Mouse (Mus musculus): ENCODE results near the gene Dupd1. TPM values are rescaled to one million over a fixed set of nuclear protein-coding genes. Genes with fewer than 3 reads are reported as not detected.
"Not testable (repeated sequence)": the region's sequence is repeated elsewhere in the genome, so short reads cannot be mapped to it uniquely, and the experiment has no call there.

Dupd1 gene
- total RNA-seq, 2 experiments from 2014 or later: 0.22 to 0.26 TPM

DNA sequence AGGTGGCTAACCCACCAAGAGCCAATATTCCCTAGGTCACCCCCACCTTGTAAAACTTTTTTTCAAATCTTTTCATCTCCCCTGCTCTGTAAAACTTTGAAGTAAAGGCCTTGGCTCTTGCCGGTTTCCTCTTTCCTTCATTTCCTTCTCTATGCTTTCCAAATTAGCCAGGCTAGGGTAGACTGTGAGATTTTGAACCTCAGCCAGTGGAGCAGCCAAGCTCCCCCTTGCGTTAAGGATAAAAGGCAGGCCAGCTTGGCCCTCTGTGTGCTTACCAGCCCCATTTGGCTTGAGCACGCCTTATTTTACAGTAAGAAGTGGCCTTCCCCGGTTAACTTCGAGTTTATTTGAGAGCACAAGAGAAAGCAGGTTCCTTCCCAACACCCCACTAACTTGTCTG lies 39.9 kb downstream of the Dupd1 start:
- no peak for DNase-seq

DNA sequence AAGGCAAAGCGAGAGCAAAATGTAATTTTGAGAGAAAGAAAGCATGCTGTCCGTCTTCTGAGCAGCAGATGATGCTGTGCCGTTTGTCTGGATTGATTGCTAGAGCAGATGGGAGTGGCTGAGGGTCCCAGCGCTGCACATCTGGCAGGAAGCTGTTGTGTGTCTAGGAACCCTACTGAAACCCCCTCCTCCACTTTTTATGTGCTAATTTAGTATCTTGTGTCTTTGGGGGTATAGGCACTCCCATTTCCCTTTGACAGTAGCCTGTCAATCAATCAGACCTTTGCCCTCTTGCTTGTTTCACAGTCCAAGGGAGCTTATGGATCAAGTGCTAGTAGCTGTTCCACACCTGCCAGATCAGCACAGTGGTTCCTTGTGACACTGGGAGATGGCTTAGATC lies 41.3 kb downstream of the Dupd1 start:
- no peak for DNase-seq

DNA sequence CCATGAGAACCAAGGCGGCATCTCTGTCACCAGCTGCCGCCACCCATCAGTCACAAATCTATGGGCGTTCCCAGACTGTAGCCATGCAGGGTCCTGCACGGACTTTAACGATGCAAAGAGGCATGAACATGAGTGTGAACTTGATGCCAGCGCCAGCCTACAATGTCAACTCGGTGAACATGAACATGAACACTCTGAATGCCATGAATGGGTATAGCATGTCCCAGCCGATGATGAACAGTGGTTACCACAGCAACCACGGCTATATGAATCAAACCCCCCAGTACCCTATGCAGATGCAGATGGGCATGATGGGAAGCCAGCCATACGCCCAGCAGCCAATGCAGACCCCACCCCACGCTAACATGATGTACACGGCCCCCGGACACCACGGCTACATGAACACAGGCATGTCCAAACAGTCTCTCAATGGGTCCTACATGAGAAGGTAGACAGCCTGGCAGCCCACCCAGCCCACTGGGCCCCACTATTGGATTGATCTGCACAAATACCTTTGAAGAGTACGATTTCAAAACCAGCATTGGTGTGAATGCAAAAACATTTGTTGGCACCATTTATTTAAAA lies 43.9 kb downstream of the Dupd1 start:
- not testable (repeated sequence) for DNase-seq

DNA sequence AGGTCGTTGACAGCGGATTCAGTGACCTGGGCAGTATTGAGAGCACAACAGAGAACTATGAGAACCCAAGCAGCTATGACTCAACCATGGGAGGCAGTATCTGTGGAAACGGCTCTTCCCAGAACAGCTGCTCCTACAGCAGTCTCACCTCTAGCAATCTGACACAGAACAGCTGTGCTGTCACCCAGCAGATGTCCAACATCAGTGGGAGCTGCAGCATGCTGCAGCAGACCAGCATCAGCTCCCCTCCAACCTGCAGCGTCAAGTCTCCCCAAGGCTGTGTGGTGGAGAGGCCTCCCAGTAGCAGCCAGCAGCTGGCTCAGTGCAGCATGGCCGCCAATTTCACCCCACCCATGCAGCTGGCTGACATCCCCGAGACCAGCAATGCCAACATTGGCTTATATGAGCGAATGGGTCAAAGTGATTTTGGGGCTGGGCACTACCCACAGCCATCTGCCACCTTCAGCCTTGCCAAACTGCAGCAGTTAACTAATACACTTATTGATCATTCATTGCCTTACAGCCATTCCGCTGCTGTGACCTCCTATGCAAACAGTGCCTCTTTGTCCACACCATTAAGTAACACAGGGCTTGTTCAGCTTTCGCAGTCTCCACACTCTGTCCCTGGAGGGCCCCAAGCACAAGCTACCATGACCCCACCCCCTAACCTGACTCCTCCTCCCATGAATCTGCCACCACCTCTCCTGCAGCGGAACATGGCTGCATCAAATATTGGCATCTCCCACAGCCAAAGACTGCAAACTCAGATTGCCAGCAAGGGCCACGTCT lies 44.5 kb downstream of the Dupd1 start:
- DNase-seq: peak; percentile 41 to 63

DNA sequence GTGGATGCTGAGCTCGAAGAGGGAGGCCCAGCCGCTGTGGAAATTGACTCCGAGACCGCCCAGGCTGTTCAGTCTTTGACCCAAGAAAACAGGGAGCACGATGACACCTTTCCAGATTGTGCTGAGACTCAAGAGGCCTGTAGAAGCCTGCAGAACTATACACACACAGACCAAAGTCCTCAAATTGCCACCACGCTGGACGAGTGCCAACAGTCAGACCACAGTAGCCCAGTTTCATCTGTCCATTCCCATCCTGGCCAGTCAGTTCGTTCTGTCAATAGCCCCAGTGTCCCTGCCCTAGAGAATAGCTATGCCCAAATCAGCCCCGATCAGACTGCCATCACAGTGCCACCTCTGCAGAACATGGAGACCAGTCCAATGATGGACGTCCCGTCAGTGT lies 45.2 kb downstream of the Dupd1 start:
- no peak for DNase-seq

DNA sequence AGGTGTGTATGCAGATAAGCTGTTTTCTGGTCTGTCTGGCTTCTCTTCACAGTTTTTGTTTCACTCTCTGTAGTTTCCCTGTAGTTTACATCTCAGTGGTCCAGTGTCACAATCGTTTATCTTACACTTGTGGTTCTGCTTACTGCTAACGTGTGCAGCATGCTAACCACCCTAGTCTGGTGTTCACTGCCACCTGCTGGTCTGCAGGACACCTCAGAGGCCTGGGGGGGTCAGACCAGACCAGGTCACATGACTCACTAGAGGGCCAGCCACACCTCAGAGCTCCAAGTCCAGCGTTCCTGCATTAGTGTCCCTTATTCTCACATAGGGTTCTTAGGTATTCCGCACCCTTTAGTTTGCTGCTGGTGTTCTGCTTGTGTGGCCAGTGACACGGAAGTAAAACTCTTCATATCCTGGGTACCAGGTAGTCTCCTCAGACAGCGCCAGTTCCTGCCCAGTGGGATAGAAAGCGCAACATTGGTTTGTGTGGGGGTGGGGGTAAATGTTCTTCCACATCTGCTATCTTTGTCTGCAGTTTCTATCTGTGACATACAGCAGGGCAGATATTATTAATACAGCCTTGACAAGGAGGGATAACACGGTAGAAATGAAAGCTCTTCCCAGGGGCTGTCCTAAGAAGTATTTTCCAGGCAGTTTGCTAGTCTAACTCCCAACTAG lies 51.8 kb downstream of the Dupd1 start:
- DNase-seq: no peak

DNA sequence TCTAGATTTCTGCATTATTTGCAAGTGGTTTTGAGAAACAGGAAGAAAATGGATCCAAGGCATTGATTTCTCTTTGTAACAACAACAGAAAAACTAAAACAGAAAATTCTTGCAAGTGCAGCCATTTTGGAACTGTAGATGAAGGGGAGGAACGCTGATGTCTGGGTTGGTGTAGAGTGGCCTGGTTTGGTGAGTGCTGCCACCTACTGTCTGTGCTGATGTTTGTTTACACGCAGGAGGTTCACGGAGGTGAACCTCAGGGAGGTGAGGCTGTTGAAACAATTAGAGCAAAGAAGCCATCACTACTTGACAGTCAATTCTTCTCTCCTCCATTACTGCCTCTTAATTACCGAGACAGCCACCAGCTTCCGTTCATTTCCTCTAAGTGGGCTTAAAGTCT lies 54.7 kb downstream of the Dupd1 start:
- DNase-seq: peak; percentile 57 to 74

DNA sequence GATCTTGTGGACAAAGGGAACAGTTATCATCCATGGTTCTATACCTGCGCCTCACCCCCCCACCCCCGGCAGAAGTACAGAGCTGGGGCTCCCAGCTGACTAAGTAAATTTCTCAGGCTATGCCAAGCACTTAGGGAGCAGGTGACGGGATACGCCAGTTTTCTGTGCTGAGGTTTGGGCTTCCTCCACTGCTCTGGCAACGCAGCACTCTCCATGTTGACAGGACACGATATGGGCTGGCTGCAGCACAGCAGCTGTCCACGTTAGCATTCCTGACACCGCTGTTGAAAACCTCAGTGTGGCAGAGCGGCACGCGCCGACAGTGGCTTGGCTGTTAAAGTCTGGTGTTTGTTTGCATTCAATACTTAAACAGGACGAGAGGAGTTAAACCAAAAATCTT lies 55.2 kb downstream of the Dupd1 start:
- DNase-seq: peak; percentile 60 to 77

DNA sequence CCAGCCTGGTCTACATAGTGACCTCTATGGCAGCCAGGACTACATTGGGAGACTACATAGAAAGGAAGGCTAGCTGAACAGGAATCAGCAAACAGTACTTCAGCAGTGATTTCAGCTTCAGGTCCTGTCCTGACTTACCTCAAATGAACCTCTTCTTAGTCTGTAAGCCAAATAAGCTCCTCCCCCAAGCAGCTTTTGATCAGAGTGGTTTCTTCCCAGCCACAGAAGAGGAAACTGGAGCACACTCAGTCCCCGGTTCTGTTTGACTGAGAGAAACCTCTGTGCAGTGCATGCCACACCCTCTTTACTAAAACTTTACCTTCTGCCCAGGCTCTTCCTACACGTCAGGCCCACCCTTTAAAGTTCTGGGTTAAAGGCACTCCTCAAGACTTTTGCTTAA lies 60.6 kb downstream of the Dupd1 start:
- no peak for DNase-seq

DNA sequence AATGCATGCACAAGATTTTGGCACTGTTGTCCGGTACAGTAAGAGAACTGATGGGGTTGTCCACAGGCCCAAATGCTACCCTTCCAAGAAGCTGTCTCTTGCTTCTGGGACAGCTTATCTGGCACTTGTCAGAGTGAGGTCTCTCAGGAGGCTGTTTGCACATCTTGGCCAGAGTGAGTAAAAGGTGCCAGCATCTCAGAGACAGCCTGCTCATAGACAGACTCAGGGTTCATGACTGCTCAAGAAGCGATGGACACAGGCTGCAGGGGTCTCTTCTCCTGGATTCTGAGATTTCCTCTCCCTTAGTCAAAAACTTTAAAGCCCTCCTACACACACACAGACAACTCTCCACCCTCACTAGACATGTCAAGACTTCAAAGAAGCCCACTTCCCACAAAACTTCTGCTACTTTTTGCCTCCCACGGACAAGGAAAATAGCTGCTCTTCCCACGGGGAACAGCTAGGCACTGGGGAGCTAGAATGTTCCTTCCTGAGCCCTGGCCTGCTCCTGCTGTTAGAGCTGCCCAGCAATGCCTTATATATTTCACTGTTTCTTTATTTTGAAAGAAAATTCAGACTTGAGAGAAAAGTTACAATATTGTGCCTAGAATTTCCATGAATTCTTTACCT lies 73.5 kb downstream of the Dupd1 start:
- DNase-seq: no peak

DNA sequence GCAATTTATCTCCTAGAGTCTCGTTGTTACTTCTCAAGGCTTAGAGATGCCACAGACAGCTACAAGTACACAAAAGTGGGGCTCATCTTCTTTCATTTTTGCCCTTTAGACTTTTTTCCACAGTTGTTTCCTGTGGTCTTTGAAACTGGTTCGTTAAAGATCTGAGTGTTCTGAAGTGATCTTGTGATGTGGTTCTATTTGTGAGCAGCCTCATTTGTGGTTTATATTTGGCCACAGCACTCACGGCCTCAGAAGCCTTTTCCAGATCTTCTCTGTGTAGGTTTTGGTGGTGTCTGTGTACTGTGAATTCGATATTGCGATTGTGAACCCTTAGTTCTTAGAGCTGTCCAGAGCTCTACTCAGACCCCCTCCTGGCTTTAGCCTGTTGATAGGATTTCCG lies 77.8 kb downstream of the Dupd1 start:
- DNase-seq: no peak

DNA sequence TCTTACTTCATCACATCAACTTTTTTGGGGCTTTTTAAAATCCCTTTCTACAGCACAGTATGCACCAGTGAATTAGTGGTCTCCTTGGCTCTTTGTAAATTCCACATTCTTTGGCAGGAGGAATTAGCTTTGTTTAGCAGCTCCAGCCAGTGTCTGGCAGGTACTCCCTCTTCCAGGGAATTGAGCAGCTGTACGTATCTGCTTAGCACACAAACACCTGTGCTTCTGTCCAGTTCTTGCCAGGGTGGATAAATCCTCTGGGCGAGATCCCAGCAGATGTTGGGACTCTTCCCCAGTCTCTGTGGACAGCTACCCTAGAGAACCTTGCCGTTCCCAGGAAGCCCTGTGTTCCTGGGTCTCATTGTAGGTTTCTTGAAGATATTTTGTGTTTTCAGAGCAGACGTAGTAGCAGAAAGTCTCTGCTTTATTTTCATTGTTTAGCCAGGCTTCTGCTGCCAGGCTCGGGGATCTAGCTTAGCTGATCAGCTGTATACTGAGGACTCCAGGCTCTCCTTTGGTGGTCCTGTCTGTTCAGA lies 82.6 kb downstream of the Dupd1 start:
- DNase-seq: no peak

Other genes starting within 250 kb of the Dupd1 start
- 10 to 100 TPM; 18.8 to 27.6 TPM for gene Kat6b, start 233.1 kb downstream of the Dupd1 start, total RNA-seq (2021)
- 10 to 100 TPM; 30.7 to 33.5 TPM for gene Samd8, start 36.0 kb upstream of the Dupd1 start, total RNA-seq (2021)
- gene Dusp13, start 36.6 kb upstream of the Dupd1 start, total RNA-seq (2021): 1 to 10 TPM in 1 of 2 experiments, under 1 TPM in 1; 0.59 to 1.5 TPM
- gene Vdac2, start 110.7 kb upstream of the Dupd1 start, total RNA-seq (2021): 100 to 1,000 TPM; 493 to 524 TPM
- gene Comtd1, start 134.4 kb upstream of the Dupd1 start, total RNA-seq (2021): 1 to 10 TPM; 8.1 to 8.4 TPM

All from heart, adult 18-20 months (tissue).